Mouse (Mus musculus) lung, postnatal 0 days (tissue): ENCODE data around the gene Abcb9.

Experiments
- CTCF ChIP-seq: IDR thresholded peaks from 2 replicates; pipeline ENCODE4 v1.5.1; 2016; ENCODE audit warnings: antibody characterized with exemption, mild to moderate bottlenecking
- EP300 ChIP-seq: IDR thresholded peaks from 2 replicates; pipeline ENCODE4 v1.6.1; 2016; ENCODE audit warnings: antibody characterized with exemption, mild to moderate bottlenecking, control low read depth

GRCm38 (mm10) chr5:124079880-124080279 lies 15.7 kb downstream of the Abcb9 start:
- TF ChIP-seq CTCF: no peak
- no peak for TF ChIP-seq EP300
